ENCODE assay signal across 11 mouse cellular contexts in genomic region chr14:79518761-79519662, GRCm38 (mm10). TPM values are rescaled to one million over a fixed set of nuclear protein-coding genes. Genes with fewer than 3 reads are reported as not detected.
DNase-seq lines count a peak whose midpoint lies in the region; ATAC-seq lines count a peak whose summit lies in the region.
"Had no signal": no experiment of that assay in that cellular context is flagged by ENCODE, and none has a peak within 500 bp of the region (broad histone marks: within the 10 kb centered on the region; RNA-seq: fewer than 3 reads in every experiment).

No protein-coding gene starts in this region.

- no peak overlapping the region for H3K4me3 ChIP-seq in lung, embryonic 15.5 days
- H3K4me3 ChIP-seq in forebrain, embryonic 16.5 days (replicated peaks; ENCODE audit: low read length) = no peak overlapping the region
- H3K4me3 ChIP-seq: embryonic facial prominence, embryonic 12.5 days had no signal

- no peak for ATAC-seq in lung, embryonic 15.5 days (ENCODE audit: borderline replicate concordance, extremely low read depth, low FRiP score, low TSS enrichment)
- peak; percentile 8 for ATAC-seq in granulocyte monocyte progenitor cell, adult 5-6 weeks (replicated peaks; ENCODE audit: poor library complexity, severe bottlenecking)
- ATAC-seq in forebrain, embryonic 16.5 days = no peak

- peak overlapping the region; percentile 7; the same call in 1 of the 2 replicates for H3K4me2 ChIP-seq in lung, embryonic 15.5 days
- no peak overlapping the region for H3K4me2 ChIP-seq in forebrain, embryonic 16.5 days (ENCODE audit: low read length)
- H3K4me2 ChIP-seq: embryonic facial prominence, embryonic 12.5 days had no signal

- 54% methylated on average over 19 of the region's 19 CpGs for WGBS in lung, embryonic 15.5 days
- 55% methylated on average over 19 of the region's 19 CpGs for WGBS in forebrain, embryonic 16.5 days

- no peaks in the 10 kb centered on the region for H3K36me3 ChIP-seq in lung, embryonic 15.5 days
- H3K36me3 ChIP-seq in forebrain, embryonic 16.5 days (ENCODE audit: control insufficient read depth, insufficient read depth) = no peaks in the 10 kb centered on the region
- H3K36me3 ChIP-seq: embryonic facial prominence, embryonic 12.5 days had no signal

- DNase-seq in adrenal gland, adult 2 months = peak; percentile 62
- DNase-seq in adrenal gland, adult 18-20 months (ENCODE audit: low spot score in 2 of 2) = no peak
- DNase-seq in lung, postnatal 4 days = no peak
- peak; percentile 8 for DNase-seq in retina, postnatal 1 day
- no peak for DNase-seq in left cerebral cortex, adult 8-10 months (ENCODE audit: low spot score in 2 of 2)
- DNase-seq: adrenal gland, adult 8-10 months; heart, postnatal 14 days had no signal

- H3K4me1 ChIP-seq in lung, embryonic 15.5 days = peaks cover 28% of the 10 kb centered on the region; the same call in 1 of the 2 replicates
- 0 out of 2 replicates have a peak, but pooled peaks cover 3% of the 10 kb centered on the region for H3K4me1 ChIP-seq in forebrain, embryonic 16.5 days (replicated peaks; ENCODE audit: control insufficient read depth, insufficient read depth, low read length)
- H3K4me1 ChIP-seq: embryonic facial prominence, embryonic 12.5 days had no signal

- no peaks in the 10 kb centered on the region for H3K27me3 ChIP-seq in lung, embryonic 15.5 days
- no peaks in the 10 kb centered on the region for H3K27me3 ChIP-seq in forebrain, embryonic 16.5 days (replicated peaks; ENCODE audit: control insufficient read depth, insufficient read depth, low read length)
- H3K27me3 ChIP-seq: embryonic facial prominence, embryonic 12.5 days had no signal

- no peaks in the 10 kb centered on the region for H3K9me3 ChIP-seq in lung, embryonic 15.5 days
- no peaks in the 10 kb centered on the region for H3K9me3 ChIP-seq in forebrain, embryonic 16.5 days (ENCODE audit: control insufficient read depth, low read length)
- H3K9me3 ChIP-seq: embryonic facial prominence, embryonic 12.5 days had no signal

- H3K27ac ChIP-seq in lung, embryonic 15.5 days = peak overlapping the region; percentile 37; the same call in 1 of the 2 replicates
- H3K27ac ChIP-seq in forebrain, embryonic 16.5 days (ENCODE audit: low read length) = no peak overlapping the region
- H3K27ac ChIP-seq: embryonic facial prominence, embryonic 12.5 days had no signal

- H3K9ac ChIP-seq in lung, embryonic 15.5 days = no peak overlapping the region
- no peak overlapping the region for H3K9ac ChIP-seq in forebrain, embryonic 16.5 days (replicated peaks; ENCODE audit: low read depth, low read length)
- H3K9ac ChIP-seq: embryonic facial prominence, embryonic 12.5 days had no signal

RNA-seq across cellular contexts. Expression of gene Wbp4, which starts 37.7 kb away (rescaled TPM):
- total RNA-seq in adrenal gland, adult 2 months (2021) = 10 to 100 TPM; 37.9 to 41.6 TPM
- polyA plus RNA-seq in adrenal gland, adult 2 months (2012; rRNA removed) = 4.5 and 5.0 TPM in 2 replicates
- total RNA-seq in adrenal gland, adult 18-20 months (2021) = 10 to 100 TPM; 31.6 to 39.4 TPM
- 38.0 and 40.0 TPM in 2 replicates for polyA plus RNA-seq in lung, embryonic 15.5 days (2015; fragmentation: Nextera tagmentation; extraction: Ambion mirVana)
- total RNA-seq in granulocyte monocyte progenitor cell, adult 5-6 weeks (2014; fragmentation: Nextera tagmentation) = 15.3 and 28.1 TPM in 2 replicates
- total RNA-seq in granulocyte monocyte progenitor cell, adult 5-6 weeks (2017) = 70.8 and 75.0 TPM in 2 replicates
- 10 to 100 TPM; 45.6 to 51.2 (median 51.0) TPM for total RNA-seq in left cerebral cortex, adult 8-10 months (2022)
- polyA plus RNA-seq in forebrain, embryonic 16.5 days (2015; fragmentation: Nextera tagmentation; extraction: Ambion mirVana) = 42.2 and 42.5 TPM in 2 replicates

RNA-seq across cellular contexts. Expression of gene Elf1, which starts 38.0 kb away (rescaled TPM):
- 10 to 100 TPM; 18.0 to 26.6 TPM for total RNA-seq in adrenal gland, adult 2 months (2021)
- polyA plus RNA-seq in adrenal gland, adult 2 months (2012; rRNA removed) = 6.5 and 7.5 TPM in 2 replicates
- total RNA-seq in adrenal gland, adult 18-20 months (2021) = 10 to 100 TPM; 19.2 to 23.1 TPM
- 17.5 and 18.8 TPM in 2 replicates for polyA plus RNA-seq in lung, embryonic 15.5 days (2015; fragmentation: Nextera tagmentation; extraction: Ambion mirVana)
- total RNA-seq in granulocyte monocyte progenitor cell, adult 5-6 weeks (2014; fragmentation: Nextera tagmentation) = 92.6 and 98.6 TPM in 2 replicates
- total RNA-seq in granulocyte monocyte progenitor cell, adult 5-6 weeks (2017) = 178 and 188 TPM in 2 replicates
- 1 to 10 TPM; 4.9 to 5.7 (median 5.0) TPM for total RNA-seq in left cerebral cortex, adult 8-10 months (2022)
- 2.7 and 3.3 TPM in 2 replicates for polyA plus RNA-seq in forebrain, embryonic 16.5 days (2015; fragmentation: Nextera tagmentation; extraction: Ambion mirVana)

Comparison
In these comparisons a context has a peak if more than half of its experiments do, and no peak if none do; other contexts are left out.
1. DNase-seq: peak in adrenal gland, adult 2 months (single experiment) and retina, postnatal 1 day (single experiment); none in adrenal gland, adult 18-20 months (0 of 2), lung, postnatal 4 days (0 of 2) and left cerebral cortex, adult 8-10 months (0 of 2).